Mouse (Mus musculus) large intestine, adult 2 months (tissue): ENCODE measurements around the gene Tmem132a. TPM values are rescaled to one million over a fixed set of nuclear protein-coding genes. Genes with fewer than 3 reads are reported as not detected.
A peak's percentile ranks its signal among the peaks of the same experiment; 100 is the strongest.

ENCODE experiments used
- DNase-seq: peaks from one replicate; pipeline ENCODE4 v3.0.0-alpha.2; 2012; ENCODE audit warnings: low read depth, low spot score
- WGBS: fragments of 180-500 bp; shearing (Covaris S2); methylation state at CpG from one replicate; pipeline ENCODE4 v1.1.7; 2018; 5-methylcytosine and 5-hydroxymethylcytosine counted together
- polyA plus RNA-seq: library from polyadenylated mRNA; depleted of rRNA; stranded (reverse); fragments of >200 nt; gene quantifications from 2 replicates; pipeline ENCODE4 v1.2.3, GENCODE M21; 2012

Gene Tmem132a
- polyA plus RNA-seq, 1 experiment, result 5.7 TPM

DNA sequence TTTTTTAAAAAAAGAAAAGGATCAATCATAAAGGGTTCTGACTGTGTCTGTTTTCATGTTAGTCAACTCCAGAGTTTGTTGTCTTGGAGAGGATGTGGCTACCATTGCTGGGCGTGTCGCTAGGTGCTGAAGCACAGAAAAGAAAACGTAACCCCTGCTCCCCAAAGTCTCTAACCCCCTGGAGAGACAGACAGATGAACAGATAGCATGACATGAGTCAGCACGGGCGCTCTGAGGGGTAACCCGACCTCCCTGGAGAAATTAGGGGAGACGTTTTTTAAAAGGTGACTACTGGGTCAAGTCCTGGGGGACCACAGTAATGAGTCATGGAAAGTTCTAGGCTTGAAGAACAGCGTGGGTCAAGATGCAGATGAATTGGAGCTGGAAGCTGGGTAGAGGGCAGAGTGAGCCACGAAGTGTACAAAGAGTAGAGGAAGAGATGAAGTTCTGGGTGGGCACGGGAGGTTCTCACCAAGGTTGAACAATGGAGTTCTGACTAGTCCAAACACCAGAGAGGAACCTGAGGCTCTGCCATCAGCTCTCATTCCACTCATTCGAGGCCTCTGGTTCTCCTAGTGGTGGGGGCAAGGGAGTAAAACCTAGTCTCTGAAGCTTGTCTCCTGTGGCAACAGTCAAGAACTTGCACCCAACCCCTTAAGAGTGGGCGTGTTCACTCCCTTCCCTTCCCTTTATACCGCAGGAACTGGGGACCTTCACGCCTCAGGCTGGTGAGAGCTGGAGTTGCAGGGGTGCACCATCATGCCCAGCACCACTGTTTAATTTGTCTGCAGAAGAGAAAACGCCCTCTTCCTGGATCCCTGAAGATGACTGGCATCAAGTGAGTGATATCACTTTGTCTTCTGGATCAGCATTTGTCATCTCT is 30.5 kb downstream of the Tmem132a start, which contains the start of gene Slc15a3:
TSS of gene Slc15a3 (plus strand) at position 718 of the 883 bp plus-strand sequence.
- WGBS, result 71% methylated on average over 15 of the region's 15 CpGs

DNA sequence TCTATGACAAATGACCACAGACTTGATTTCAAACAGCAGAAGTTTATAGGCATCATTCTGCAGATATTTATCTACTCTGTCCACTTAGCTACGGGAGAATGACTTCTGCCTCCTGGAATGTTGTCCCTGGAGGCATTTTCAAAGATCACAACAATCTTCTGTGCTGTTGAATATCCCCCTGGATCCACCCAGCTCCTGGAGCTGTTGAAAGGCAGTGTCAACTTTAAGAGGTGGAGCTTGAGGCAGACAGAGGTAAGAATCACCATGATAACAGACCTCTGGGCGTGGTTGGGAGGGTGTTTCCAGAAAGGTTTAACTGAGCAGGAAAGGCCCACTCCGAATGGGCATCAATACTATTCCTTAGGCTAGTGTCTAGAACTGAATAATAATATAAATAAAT is 34.1 kb downstream of the Tmem132a start:
- no peak for DNase-seq
- 31% methylated on average over 3 of the region's 3 CpGs for WGBS

More for the DNA sequence above, 30.5 kb downstream of the Tmem132a start, which contains the start of gene Slc15a3:
- DNase-seq, result no peak

DNA sequence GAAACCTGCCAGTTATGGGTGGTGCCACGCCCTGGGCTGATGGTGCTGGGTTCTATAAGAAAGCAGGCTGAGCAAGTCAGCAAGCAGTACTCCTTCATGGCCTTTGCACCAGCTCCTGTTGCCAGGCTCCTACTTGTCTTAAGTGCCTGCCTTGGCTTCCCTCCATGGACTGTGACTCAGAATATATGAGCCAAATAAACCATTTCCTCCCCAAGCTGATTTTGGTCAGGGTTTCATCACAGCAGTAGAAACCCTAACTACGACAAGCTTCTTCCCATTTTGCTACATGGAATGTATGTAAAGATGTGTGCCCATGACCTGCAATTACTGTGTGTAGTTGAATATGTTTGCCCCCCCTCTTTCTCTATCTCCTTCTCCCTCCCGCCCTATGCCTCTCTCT is 36.1 kb downstream of the Tmem132a start:
- 57% methylated on average over 3 of the region's 3 CpGs for WGBS
- no peak for DNase-seq

DNA sequence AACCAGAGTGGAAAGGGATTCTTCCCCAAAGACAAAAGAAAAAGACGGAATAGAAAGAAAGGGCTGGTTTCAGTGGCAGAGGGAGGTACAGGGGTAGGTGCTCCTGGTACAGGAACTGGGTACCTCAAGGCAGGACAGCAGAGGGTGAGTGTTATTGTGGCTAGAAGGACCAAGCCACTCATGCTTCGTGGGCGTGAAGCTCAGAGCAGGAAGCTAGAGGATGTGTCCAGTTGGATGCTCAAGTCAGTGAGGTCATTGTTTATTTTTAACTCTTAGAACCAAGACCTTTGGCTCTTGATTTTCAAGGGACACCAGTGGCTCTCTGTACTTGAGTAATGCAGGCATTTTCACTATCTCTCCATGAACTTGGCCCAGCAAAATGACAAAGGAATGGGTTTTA is 37.7 kb downstream of the Tmem132a start:
- DNase-seq, result no peak
- WGBS, result 72% methylated on average over 3 of the region's 3 CpGs

DNA sequence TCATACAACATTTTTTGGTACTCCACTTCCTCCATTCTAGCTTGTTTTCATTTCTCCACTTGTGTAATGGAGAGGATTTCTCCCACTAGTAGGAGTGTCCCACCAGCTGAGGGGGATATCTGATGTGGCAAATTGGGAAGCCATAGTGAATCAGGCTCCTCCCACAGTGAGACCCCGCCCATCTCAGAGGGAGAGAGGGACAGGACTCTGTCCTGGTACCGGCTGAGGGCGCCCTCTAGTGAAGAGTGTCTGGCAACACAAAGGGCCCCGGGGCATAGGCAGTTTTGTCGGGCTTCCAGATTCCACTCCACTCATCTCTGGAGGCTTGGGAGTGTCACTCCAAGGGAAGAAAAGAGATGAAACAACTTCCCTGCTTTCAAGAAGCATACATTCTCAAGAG is 38.3 kb downstream of the Tmem132a start:
- 9% methylated on average over 5 of the region's 5 CpGs for WGBS
- peak; percentile 8 for DNase-seq

DNA sequence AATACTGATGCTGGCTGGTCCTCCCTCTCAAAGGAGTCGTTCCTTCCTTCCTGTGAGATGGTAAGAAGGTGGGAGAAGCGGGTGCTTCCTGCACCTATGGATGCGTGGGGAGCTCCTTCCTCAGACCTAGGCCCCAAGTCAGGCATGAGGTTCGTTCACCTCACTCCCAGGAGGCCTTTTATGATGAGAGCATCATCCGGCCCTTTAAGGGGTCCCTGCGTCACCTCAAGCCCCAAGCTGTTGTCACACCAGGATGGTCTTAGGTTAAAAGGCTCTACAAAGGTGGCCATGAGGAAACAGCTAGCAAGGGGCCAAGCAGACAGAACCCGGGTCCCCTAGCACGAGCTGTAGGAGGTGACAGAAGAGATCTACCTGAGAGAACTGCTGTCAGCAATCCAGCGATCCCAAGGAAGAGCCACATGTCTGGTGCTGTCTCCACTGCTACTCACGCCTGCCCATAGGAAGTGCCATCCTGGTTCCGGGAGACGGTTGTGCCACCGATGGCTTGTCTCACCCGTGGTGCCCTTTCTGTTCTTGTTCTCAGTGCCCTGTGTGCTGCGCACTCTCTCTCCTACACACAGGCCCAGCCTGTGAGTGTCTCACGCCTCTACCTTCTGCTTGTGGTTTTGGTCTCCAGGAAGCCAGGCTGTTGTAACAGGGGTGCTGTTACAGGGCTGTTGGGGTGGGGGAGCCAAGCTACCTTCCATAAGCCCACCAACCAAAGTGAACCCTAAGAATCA is 40.1 kb downstream of the Tmem132a start, which contains the start of gene Cd6:
TSS of gene Cd6 (minus strand) at position 623 of the 740 bp plus-strand sequence.
- 87% methylated on average over 16 of the region's 16 CpGs for WGBS
- DNase-seq, result no peak

DNA sequence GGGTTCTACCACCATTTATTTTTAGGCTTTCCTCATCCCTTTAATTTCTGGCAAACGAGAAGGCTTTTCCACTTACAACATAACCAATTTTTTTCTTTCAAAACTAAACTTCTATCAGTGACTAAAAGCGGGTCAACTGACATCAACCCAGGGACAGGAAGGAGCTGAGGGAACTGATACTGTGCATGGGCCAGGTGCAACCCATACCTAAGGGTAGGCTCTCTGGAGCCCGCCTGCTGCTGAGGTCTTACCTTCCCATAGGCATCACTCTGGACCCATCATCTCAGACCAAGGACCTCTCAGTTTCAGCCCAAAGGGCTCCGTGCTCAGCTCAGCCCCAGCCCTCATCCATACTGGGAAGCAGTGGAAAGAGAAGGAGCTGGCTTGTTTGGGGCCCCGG is 41.4 kb downstream of the Tmem132a start:
- WGBS, result 86% methylated on average over 5 of the region's 5 CpGs
- no peak for DNase-seq

DNA sequence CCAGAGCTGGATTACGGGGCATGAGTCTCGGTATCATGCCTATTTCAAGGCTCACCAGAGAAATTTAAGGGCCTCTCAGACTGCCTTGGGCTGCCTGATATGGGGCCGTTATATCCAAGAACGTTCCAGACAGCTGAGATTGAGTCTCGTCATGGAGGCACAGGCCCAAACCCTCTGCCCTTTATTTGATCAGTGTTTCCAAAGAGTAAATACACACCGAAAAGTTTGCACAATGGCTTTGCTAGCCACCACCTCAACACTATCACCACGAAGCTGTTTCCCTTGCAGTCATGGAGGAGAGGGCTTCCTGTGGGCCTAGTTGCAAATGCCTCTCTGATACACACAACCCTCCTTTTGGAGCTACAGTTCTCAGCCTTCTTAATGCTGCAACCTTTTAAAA is 45.7 kb downstream of the Tmem132a start:
- WGBS, result 67% methylated on average over 7 of the region's 7 CpGs
- DNase-seq, result no peak

DNA sequence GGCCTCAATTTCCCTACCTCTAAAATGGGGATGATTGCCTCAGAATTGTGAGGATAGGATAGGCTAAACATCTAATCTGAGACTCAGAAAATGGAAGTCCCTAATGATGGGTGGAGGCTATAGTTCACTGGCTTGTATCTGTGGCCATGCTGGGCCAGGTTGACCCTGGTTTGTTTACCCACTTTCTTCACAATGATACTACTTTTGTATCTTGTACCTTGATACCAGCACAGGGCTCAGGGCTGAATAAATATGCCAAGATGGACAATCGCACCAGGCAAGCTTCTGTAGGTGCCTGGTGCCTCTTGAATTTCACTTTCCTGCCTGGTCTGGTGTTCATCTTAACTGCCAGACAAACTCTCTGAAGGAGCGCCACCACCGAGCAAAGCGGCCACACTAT is 47.2 kb downstream of the Tmem132a start:
- no peak for DNase-seq
- 91% methylated on average over 4 of the region's 4 CpGs for WGBS

DNA sequence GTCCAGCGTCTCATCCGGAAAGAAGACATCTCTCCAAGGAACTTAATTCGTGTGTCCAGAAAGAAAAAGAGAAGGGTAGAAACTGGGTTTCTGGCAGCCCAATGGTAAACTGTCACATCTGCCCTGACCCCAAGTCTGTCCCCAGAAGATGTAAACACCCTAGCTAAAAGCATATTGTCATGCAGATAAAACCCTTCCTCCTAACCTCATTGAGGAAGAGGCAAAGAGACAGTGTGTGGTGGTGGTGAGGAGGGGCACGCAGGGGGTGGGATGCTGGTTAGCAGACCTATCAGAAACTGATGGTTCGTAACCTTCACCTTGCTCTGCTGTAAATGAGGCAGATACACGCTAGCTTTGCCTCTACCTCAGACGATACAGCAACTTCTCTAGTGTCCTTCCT is 48.4 kb downstream of the Tmem132a start:
- 80% methylated on average over 7 of the region's 7 CpGs for WGBS

DNA sequence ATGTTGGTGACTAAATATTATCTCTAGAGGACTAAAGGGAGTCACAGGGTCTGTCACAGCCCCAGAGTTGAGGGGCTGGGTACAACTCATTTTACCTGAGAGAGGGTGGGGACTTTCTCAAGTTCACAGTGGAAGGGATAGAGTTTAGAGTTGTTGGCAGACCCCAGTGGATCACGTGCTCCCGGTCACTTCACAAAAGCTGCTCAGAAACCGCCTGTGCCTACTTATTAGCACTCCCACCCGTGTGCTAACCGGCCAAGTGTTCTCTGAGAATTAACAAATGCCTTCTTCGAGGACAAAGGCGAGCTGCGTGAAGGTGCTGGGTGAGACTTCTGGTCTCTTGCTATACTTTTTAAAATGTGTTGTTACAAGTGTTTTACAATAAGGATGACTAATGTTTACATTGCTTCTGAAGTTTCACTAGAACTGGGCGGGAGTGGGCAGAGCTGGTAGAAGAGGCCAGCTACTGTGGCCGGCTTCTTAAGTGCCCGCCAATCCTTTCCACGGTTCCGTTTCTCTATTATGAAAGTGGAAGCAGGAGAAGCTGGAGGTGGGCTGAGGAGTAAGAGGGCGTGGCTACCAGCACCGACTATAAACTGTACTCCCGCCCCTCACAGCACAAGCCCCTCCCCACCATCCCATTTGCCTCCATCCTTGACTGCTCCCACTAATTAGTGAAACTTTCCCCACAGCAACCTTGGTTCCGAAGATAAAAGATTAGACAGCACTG is 51.4 kb downstream of the Tmem132a start:
- DNase-seq, result peak; percentile 24
- 16% methylated on average over 17 of the region's 17 CpGs for WGBS

More for the DNA sequence above, 48.4 kb downstream of the Tmem132a start:
- no peak for DNase-seq

DNA sequence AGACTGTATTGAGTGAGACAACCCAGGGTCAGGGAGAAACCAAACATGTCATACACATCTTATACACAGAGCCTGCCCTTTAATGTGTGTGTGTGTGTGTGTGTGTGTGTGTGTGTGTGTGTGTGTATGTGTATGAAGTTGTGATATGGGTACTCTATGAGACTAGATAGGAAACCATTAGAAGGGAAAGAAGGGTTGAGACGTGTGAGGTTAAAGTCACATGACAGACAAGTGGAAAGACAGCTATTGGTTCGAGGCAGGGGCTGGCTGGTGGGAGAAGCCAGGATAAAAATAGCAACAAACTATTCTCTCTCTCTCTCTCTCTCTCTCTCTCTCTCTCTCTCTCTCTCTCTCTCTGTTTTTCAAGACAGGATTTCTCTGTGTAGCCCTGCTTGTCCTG is 53.3 kb downstream of the Tmem132a start:
- no peak for DNase-seq
- 61% methylated on average over 2 of the region's 2 CpGs for WGBS

DNA sequence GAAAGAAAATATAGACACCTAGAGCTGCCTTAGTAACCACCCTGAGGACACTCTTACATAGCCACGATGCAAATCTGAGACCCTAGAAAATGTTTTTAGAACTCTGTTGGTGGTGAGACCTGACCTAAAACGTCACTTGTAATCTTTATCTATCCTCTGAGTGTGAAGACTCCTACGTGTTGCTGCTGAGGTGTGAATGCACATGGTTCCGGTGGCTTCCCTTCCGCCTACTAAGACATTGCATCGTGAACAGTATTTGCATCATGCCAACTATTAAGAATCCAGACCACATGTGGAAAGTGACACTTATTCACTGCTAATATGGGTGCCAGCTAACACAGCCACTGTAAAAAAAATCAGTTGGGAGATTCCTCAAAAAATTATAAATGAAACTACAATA is 53.9 kb downstream of the Tmem132a start:
- DNase-seq, result no peak
- 87% methylated on average over 6 of the region's 6 CpGs for WGBS

DNA sequence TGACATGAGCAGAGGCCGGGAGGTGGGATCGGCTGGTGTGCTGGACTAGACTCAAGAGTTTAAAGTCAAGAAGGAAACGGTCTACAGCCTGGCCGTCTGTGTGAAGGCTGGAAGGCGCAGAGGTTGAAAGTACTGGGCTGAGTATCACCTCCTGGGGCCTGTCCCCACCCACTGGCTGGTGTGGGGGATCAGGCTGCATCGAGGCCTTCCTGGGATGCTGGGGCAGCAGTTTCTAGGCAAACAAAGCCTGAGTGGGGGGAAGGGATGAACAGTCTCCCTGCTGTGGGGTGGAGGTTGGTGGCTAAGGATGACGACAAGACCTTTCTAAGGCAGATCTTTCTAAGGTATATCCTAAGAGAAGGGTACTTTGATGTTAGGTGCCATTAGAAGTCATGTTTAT is 55.8 kb downstream of the Tmem132a start:
- 64% methylated on average over 7 of the region's 7 CpGs for WGBS
- no peak for DNase-seq

DNA sequence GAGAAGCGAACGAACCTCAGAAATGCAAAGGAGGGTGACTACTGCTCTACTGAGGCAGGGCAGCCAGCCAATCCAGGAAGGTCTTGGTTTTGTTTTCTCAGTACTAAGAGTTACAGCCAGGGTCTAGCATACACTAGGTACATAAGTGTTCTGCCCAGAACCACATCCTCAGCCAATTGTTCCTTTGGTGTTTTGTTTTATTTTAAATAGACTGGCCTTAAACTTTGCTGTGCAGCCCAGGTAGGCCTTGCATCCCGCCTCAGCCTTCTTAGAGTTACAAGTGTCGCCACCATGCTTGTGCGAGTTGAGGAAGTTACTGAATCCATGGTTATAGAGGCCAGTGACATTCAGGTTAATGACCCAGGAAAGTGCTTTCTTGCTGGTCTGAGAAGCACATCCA is 56.7 kb downstream of the Tmem132a start:
- 91% methylated on average over 5 of the region's 5 CpGs for WGBS
- no peak for DNase-seq

DNA sequence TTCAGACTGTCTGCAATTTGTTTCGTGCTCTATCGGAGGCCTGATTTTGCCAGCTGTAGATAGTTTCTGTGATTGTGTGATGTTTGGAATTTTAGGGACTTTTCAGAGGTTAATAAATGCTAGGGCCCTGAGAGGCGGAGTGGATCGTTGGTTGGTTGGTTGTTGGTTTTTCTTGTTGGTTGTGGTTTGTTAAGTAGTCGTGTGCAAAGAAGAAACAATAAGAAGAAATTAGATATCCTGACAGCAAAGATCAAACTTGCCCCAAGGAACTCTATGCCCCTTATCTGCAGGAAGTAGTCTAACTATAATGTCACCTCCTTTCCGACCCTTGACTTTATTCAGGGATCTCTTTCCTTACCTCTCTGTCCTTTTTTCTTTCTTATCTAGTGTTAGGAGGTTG is 58.3 kb downstream of the Tmem132a start:
- WGBS, result 74% methylated on average over 6 of the region's 6 CpGs

DNA sequence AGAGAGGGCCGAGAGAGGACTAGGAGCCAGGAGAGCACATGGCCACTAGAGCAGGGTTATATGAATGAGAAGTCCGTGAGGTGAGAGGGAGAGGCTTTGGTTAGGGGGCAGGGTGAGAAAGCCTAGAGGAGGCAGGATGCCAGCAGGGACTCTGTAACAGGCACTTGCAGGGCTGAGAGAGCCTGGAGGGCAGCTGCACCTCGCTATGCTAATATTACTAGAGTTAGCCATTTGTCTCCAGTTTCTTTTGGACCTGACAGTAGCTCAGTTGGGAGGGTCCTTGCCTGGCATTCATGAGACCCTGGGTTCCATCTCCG is 59.6 kb downstream of the Tmem132a start:
- WGBS, result 64% methylated on average over 4 of the region's 4 CpGs
- no peak for DNase-seq

More for the DNA sequence above, 58.3 kb downstream of the Tmem132a start:
- DNase-seq, result no peak

DNA sequence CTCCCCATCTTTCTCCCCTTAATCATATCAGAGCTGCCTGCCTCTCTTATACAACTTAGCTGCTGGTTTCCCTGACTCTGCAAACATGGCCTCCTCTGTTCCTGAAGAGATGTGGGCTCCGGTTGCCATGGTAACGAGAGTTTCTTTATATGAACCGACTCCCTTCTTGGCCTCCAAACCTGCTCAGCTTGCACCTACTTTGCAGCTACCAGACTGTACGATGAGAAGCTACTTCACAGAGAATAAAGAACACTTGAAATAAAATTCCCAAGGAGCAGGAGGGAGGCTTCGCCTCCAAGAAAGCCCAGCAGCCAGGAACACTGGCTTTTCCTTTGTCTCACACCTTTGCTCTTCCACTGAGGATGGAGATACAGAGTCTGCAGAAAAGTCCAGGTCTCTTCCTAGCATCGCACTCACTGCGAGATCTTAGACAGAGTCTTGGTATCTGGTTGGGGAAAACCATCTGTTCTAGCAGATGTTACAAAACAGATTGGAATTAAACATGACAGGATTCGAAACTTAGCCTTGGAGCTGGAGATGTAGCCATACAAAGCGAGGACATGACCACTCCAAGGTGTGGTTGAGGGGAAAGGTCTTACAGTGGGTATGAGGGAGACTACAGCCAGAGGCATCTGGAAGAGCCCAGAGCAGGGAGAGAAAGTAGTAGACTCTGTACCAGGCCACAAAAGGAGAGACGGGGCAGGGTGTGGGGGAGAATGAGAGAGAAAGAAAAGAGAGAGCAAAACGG is 60.1 kb downstream of the Tmem132a start:
- WGBS, result 72% methylated on average over 11 of the region's 11 CpGs
- no peak for DNase-seq

DNA sequence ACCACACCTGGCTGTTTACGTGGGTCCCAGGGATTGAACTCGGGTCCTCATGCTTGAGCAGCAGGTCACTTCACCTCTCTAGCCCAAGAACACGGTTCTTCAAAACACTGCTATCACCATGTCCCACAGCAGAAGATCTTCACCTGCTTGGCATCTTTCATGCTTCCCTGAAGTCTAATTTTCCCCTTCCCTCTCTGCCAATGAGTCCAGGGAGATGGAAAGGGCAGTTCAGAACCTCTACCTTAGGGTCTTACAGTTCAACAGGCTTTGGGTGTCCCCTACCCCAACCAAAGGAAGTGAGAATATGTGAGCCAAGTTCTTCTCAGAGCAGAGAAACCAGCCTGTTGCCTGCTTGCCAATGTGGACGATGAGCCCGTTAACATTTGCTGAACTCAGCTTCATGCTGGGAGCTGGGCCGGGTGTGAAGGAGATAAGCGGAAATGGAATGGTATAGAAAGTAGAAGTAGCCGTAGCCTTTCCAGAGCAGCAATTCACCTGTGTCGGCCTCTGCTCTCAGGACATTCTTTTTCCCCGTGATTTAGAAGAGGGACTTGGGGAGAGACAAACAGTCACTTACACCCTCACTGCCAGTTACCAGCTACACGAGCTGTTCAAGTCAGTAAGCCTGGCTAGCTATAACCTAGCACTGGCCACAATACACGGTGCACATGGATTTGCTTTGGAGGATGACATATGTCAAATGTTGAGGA is 61.1 kb downstream of the Tmem132a start:
- WGBS, result 81% methylated on average over 12 of the region's 12 CpGs
- DNase-seq, result no peak
